Mouse (Mus musculus): ENCODE measurements at regions not wholly inside any gene's neighbourhood (a gene's known extent, or its start where the extent isn't known, plus 50 kb on each side); places are given as distances from the start of the nearest gene placed in this dataset.
"Not testable (repeated sequence)": the region's sequence is repeated elsewhere in the genome, so short reads cannot be mapped to it uniquely, and the experiment has no call there.

DNA sequence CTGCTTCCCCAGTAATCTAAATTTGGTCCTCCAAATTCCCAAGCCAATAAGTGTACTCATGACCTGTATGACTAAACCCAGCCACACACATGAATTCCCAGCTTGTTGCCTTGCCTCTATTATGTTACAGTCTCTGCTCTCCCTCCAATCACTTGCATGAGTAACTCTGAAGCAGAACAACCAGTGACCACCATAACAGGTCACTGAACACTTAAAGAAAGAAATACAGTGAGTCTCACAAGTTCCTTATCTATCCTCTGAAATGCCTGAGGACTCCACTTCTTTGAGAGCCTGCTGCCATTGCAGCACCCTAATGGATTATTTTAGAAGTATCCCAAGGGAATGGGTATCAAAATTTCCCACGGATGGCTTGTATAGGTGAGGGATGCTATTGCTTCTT lies 909.7 kb downstream of the Sorcs3 start:
- CTCF ChIA-PET: no interaction called here
- POLR2A ChIA-PET: interaction anchor here in 2 of 4 experiments (0.6 to 1.8 kb wide), 2 partner anchors 10 to 1193 kb away, joined by 4 to 10 read pairs; no protein-coding TSS in a partner anchor

- POLR2A ChIA-PET: no interaction called here
- CTCF ChIA-PET: no interaction called here
Observed at GRCm38 (mm10) chr19:49131664-49132063, 925.8 kb downstream of the Sorcs3 start.

DNA sequence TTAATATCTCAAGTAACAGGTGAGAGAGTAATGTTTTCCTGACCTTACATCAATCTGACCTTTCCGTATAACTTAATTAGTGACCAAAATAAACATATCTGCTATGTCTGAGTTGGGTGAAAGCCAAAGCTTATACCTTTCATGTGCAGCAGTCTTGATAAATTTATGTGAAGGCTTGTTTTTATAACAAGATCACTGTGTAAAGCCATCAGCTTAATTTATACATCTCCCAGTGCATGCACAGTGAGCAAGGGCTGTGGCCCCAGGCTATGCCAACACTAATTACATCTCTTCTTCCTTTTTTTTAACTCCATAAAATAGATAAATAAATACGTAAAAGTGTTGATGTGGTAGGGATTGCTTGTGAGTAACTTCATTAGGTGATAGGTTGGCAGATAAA lies 966.3 kb downstream of the Sorcs3 start:
- CTCF ChIA-PET: no interaction called here

GRCm38 (mm10) chr19:49207971-49208370 lies 1002.1 kb downstream of the Sorcs3 start:
- POLR2A ChIA-PET: interaction anchor here in 1 of 4 experiments (0.6 kb wide), 1 partner anchor 100 kb away, joined by 7 read pairs; no protein-coding TSS in a partner anchor
- CTCF ChIA-PET: no interaction called here

More for the DNA sequence above, 966.3 kb downstream of the Sorcs3 start:
- POLR2A ChIA-PET: no interaction called here

GRCm38 (mm10) chr19:49242601-49243000 lies 1036.8 kb downstream of the Sorcs3 start:
- ChIA-PET POLR2A (no interaction called here), CTCF (no interaction called here)

DNA sequence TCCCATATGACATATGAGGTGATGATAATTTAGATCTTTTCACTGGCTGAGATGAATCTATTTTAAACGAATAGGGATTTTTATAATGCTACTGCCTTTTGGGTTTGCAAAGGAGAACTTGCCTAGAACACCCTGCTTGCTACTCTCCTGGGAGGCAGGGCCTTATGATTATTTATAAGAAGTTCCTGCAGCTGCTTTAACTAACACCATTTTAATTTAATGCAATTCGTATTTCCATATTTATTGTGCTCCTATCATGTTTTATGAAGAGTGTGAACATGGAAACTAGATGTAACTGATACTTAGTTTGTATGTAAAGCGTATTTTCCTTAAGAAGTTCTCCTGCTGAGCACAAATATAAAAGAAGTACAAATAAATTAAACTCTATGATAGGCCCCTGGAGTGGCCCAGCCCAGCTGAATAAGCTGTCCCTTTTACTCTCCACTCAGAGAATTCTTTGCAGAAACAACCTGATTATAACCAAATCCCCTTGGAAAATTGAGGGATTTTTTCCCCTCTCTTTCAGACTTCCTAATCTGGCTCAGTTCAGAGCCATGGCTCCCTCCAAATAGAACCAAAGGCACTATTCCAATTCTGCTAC lies 1039.4 kb downstream of the Sorcs3 start:
- CTCF ChIA-PET: no interaction called here
- POLR2A ChIA-PET: no interaction called here

DNA sequence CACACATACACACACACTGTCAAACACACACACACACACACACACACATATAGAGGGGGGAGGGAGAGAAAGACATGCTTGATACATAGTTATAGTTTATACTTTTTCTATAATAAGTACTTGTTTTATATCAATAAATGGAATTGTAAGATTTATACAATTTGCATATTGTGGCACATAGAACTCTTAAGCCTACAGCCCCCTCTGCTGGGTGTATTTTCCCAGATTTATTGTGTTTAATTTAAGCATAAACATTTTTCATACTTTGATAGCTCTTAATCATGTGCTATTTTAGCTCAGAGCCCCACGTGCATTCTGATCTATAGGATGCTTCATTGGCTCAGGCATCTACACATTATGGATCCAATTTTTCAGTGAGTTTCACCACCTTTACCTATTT lies 1058.8 kb downstream of the Sorcs3 start:
- ChIA-PET CTCF (no interaction called here), POLR2A (no interaction called here)

DNA sequence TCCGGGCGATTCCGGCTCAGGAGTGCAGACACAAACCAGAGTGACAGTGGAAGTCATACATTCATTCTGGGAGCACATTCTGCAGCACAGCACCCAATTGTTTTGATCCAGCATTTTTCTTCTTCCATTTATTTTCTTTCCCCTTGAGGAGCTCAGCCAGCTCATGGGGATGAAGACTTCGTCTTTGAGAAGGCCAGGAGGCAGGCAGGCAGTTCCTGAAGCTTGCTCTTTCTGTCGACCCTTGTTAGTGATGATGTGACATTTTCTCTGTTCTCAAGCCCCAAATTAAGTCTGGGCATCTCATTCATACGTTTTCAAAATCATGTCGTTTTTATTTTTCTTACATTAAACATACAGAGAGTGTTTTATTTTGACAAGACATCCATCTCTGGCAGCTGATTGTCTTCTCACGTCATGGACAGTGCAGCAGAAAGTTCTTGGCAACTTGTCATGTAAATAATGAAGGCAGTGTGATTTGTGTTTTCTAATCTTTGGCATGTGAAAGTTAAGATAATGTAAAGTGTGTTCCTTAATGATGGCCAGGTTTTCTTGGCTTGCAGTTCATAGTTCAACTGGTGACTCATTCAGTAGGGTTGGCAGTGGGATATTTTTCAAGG lies 1062.1 kb downstream of the Sorcs3 start:
- POLR2A ChIA-PET: no interaction called here
- CTCF ChIA-PET: no interaction called here

DNA sequence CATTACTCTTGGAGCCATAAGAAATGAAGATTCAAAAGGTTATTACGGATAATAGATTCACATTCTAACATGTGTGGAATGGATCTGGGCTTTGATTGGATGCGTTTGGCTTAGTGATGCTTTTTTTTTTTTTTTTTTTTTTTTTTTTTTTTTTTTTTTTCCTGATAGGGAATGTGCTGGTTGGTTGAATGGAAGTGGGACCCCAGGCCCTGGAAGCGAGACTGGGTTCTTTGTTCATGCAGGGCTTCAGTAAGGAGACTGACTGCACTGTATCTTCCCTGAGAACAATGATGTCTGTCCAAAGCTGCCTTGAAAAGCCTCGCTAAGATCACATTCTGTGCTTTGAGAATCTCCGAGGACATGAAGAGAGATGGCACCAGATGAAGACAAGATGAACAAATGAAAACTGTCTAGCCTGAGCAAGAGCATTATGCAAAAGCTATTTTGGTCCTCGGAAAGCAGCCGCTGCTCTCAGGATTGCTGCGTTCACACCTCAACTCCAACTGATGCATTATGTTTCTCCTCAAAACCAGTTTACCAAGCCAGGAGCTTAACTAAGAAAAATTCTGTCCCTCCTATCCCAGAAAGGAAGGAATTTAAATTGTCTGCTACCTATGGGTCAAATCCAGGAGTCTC lies 1076.9 kb downstream of the Sorcs3 start:
- POLR2A ChIA-PET: no interaction called here

GRCm38 (mm10) chr19:49294980-49295379 lies 1089.2 kb downstream of the Sorcs3 start:
- POLR2A ChIA-PET: interaction anchor here in 1 of 4 experiments (0.7 kb wide), 1 partner anchor 480 kb away, joined by 6 read pairs; no protein-coding TSS in a partner anchor
- CTCF ChIA-PET: no interaction called here

More for the DNA sequence above, 1076.9 kb downstream of the Sorcs3 start:
- CTCF ChIA-PET: no interaction called here

- ChIA-PET CTCF (no interaction called here), POLR2A (no interaction called here)
Observed at GRCm38 (mm10) chr19:49299351-49300271, 1093.8 kb downstream of the Sorcs3 start.

- ChIA-PET POLR2A (no interaction called here), CTCF (no interaction called here)
Observed at GRCm38 (mm10) chr19:49301364-49302091, 1095.7 kb downstream of the Sorcs3 start.

GRCm38 (mm10) chr19:49305804-49306203 lies 1100.0 kb downstream of the Sorcs3 start:
- POLR2A ChIA-PET: no interaction called here
- CTCF ChIA-PET: no interaction called here

DNA sequence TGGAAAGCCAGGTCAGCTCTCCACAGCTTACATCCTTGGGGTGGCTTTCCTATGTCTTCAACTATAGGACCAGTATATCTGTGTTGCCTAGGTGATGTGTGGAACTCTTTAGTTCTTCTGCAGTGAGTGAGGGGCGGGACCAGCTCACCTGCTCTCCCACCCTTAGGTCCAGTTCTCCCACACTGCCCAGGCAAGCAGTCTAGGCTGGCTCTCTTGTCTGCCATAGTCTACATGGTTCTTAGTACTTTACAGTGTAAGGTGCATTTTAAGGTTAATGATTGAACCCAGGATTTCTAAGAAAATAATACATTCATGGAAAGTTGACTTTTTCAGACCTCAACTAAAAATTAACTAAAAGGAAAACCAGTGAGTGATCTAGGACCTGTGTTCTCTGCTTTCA lies 1108.4 kb downstream of the Sorcs3 start:
- ChIA-PET CTCF (no interaction called here), POLR2A (interaction anchor here in 1 of 4 experiments (0.6 kb wide), 1 partner anchor 1023 kb away, joined by 3 read pairs; no protein-coding TSS in a partner anchor)

GRCm38 (mm10) chr19:49359642-49360041 lies 1153.8 kb downstream of the Sorcs3 start:
- ChIA-PET POLR2A (no interaction called here), CTCF (no interaction called here)

DNA sequence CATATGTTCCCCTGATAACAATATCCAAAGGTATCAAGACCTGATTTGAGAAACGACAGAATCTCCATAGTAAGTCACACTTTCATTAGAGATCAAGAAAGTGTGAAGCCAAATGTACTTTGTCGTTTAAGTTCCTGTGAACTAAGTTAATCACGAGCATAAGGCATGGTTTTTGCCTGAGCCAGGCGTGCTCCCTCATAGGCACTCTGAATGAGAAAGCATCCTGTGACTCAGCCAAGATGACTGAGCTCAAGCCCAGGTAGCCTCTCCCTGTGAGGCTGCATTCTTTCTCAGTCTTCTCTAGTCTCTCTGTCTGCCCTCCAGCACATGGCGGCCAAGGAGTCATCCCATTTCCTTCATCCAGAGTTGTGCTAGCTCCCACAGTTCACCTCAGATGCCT lies 1154.9 kb downstream of the Sorcs3 start:
- ChIA-PET CTCF (no interaction called here), POLR2A (no interaction called here)

- CTCF ChIA-PET, POLR2A ChIA-PET: not testable (repeated sequence)
Observed at GRCm38 (mm10) chr19:49361116-49361515, 1155.3 kb downstream of the Sorcs3 start.

- CTCF ChIA-PET: no interaction called here
- POLR2A ChIA-PET: no interaction called here
Observed at GRCm38 (mm10) chr19:49372921-49373320, 1167.1 kb downstream of the Sorcs3 start.

DNA sequence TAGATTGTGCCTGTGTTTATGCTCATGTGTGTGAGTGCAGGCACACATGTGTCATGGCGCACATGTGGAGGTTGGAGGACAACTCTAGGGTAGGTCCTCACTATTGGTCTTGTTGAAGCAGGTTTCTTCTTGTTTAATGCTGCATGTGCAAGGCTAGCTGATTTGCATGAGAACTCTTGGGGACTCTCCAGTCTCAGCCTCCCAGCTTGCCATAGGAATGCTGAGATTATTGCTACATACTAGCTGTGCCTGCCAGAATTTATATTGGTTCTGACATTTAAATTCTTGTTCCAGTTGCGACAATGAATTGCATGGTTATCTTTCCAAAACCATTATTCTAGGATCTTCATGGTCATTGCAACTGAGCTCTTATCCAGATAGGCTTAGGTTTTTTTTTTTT lies 1168.5 kb downstream of the Sorcs3 start:
- ChIA-PET POLR2A (interaction anchor here in 1 of 4 experiments (0.6 kb wide), 1 partner anchor 101 kb away, joined by 3 read pairs; no protein-coding TSS in a partner anchor), CTCF (no interaction called here)

GRCm38 (mm10) chr19:49374926-49375325 lies 1169.1 kb downstream of the Sorcs3 start:
- ChIA-PET CTCF (no interaction called here), POLR2A (no interaction called here)
